Mouse (Mus musculus) liver, embryonic 14.5 days (tissue): ENCODE measurements around the gene Ccar1. TPM values are rescaled to one million over a fixed set of nuclear protein-coding genes. Genes with fewer than 3 reads are reported as not detected.

Source experiments
- ATAC-seq: fragments of 200-750 bp; cut with Nextera tagmentation; 2 replicates; pipeline ENCODE4 v1.8.0; 2017; ENCODE audit warnings: moderate number of reproducible peaks, mild to moderate bottlenecking, moderate library complexity; ENCODE audit not compliant: insufficient read depth
- DNase-seq, 3 experiments: peaks; one replicate each; pipeline ENCODE4 v3.0.0-alpha.2; 2012 to 2013; ENCODE audit warnings: low read depth in 3 of 3, low spot score in 3 of 3
- H3K27ac ChIP-seq: fragments of 300-500 bp; sonication (generic); 2 replicates; pipeline ENCODE4 v1.5.1; 2014; ENCODE audit warnings: moderate library complexity, mild to moderate bottlenecking, control low read depth, inconsistent platforms
- H3K27me3 ChIP-seq: fragments of 300-500 bp; sonication (generic); 2 replicates; pipeline ENCODE4 v1.6.1; 2014; ENCODE audit warnings: mild to moderate bottlenecking, low read length, moderate library complexity; ENCODE audit not compliant: control insufficient read depth, insufficient read depth
- H3K36me3 ChIP-seq: fragments of 300-500 bp; sonication (generic); replicated peaks from 2 replicates; pipeline ENCODE4 v1.6.1; 2014; ENCODE audit warnings: low read depth; ENCODE audit not compliant: control insufficient read depth, insufficient read depth
- H3K4me1 ChIP-seq, 2 experiments: fragments of 200-500 bp in 1 of 2; fragments of 300-500 bp in 1 of 2; sonication (generic) in 1 of 2; replicated peaks; 2 replicates each; pipeline ENCODE4 v1.6.1; 2012 to 2014; ENCODE audit warnings: antibody characterized with exemption in 1 of 2, inconsistent platforms in 1 of 2, low read length in 1 of 2; ENCODE audit not compliant: control insufficient read depth in 2 of 2, insufficient read depth in 2 of 2
- H3K4me2 ChIP-seq: fragments of 300-500 bp; sonication (generic); 2 replicates; pipeline ENCODE4 v1.6.1; 2014; ENCODE audit warnings: low read depth, mild to moderate bottlenecking, control low read depth, moderate library complexity
- H3K4me3 ChIP-seq, 2 experiments: fragments of 200-500 bp in 1 of 2; fragments of 300-500 bp in 1 of 2; sonication (generic) in 1 of 2; 2 replicates each; pipeline ENCODE4 v1.5.1; 2012 to 2014; ENCODE audit warnings: low read depth in 2 of 2, low read length in 2 of 2, mild to moderate bottlenecking in 2 of 2, control low read depth in 1 of 2, inconsistent platforms in 1 of 2, moderate library complexity in 1 of 2; ENCODE audit not compliant: insufficient read depth in 1 of 2
- H3K9ac ChIP-seq: fragments of 300-500 bp; sonication (generic); replicated peaks from 2 replicates; pipeline ENCODE4 v1.6.1; 2014; ENCODE audit warnings: mild to moderate bottlenecking, control low read depth, moderate library complexity
- H3K9me3 ChIP-seq: fragments of 300-500 bp; sonication (generic); 2 replicates; pipeline ENCODE4 v1.6.1; 2016; ENCODE audit warnings: low read length, mixed read lengths; ENCODE audit not compliant: control insufficient read depth
- CTCF ChIP-seq: IDR thresholded peaks from 2 replicates; pipeline ENCODE4 v1.5.1; 2016; ENCODE audit warnings: antibody characterized with exemption, low read depth, control low read depth
- EP300 ChIP-seq: IDR thresholded peaks from 2 replicates; pipeline ENCODE4 v1.6.1; 2016; ENCODE audit warnings: antibody characterized with exemption, low read depth
- WGBS: fragments of 180-500 bp; shearing (Covaris S2); extraction: QIAGEN DNeasy Blood & Tissue Kit; methylation state at CpG from one replicate; pipeline ENCODE4 v1.1.7; 2014; ENCODE audit not compliant: insufficient replicate concordance; 5-methylcytosine and 5-hydroxymethylcytosine counted together
- polyA plus RNA-seq, 2 experiments: library from polyadenylated mRNA; depleted of rRNA in 1 of 2; stranded (reverse) in 1 of 2; unstranded in 1 of 2; fragments of >200 nt; fragmentation: Nextera tagmentation in 1 of 2; extraction: Ambion mirVana in 1 of 2; gene quantifications; 2 replicates each; pipeline versions ENCODE4 v1.2.1 to v1.2.3; 2012 to 2014

Gene Ccar1
- polyA plus RNA-seq (2012; rRNA removed) (18.7 and 26.0 TPM in 2 replicates), polyA plus RNA-seq (2014; fragmentation: Nextera tagmentation; extraction: Ambion mirVana) (44.9 and 55.3 TPM in 2 replicates)

- H3K4me3 ChIP-seq: peak within 1 kb of the TSS; percentile 84 to 87
- DNase-seq (peak; percentile 95), ATAC-seq (peak; percentile 98)
- TF ChIP-seq EP300 (no peak), CTCF (peak; percentile 46; the same call in 1 of the 2 replicates)
- H3K4me2 ChIP-seq: peak within 1 kb of the TSS; percentile 88
- peaks cover 23% of the 10 kb centered on the region for H3K36me3 ChIP-seq
- WGBS: 2% methylated on average over 55 of the region's 55 CpGs
- H3K27ac ChIP-seq: peak within 1 kb of the TSS; percentile 96
- H3K4me1 ChIP-seq: peaks cover 6 to 13% of the 10 kb centered on the region in 2 experiments
- peak within 1 kb of the TSS; percentile 93 for H3K9ac ChIP-seq
- no peaks in the 10 kb centered on the region for H3K27me3 ChIP-seq
- H3K9me3 ChIP-seq: no peaks in the 10 kb centered on the region
These were observed at the start of gene Ccar1 for GRCm38 (mm10) chr10:62792177-62793090. Gene Ccar1 (minus strand): TSS chr10:62792286.

- TF ChIP-seq CTCF: no peak
- no peak for TF ChIP-seq EP300
- 56% methylated on average over 7 of the region's 7 CpGs for WGBS
- ATAC-seq: no peak
- no peak overlapping the region for H3K4me2 ChIP-seq
- DNase-seq: no peak
- H3K27ac ChIP-seq: no peak overlapping the region
- no peak overlapping the region for H3K9ac ChIP-seq
- H3K4me3 ChIP-seq: no peak overlapping the region
- no peaks in the 10 kb centered on the region for H3K9me3 ChIP-seq
- H3K36me3 ChIP-seq: no peaks in the 10 kb centered on the region
- H3K4me1 ChIP-seq: no peaks in the 10 kb centered on the region
- H3K27me3 ChIP-seq: no peaks in the 10 kb centered on the region
These were observed 48.6 kb upstream of the Ccar1 start for GRCm38 (mm10) chr10:62840687-62841086.

GRCm38 (mm10) chr10:62837987-62838386, 45.9 kb upstream of the Ccar1 start:
- DNase-seq: no peak
- H3K9me3 ChIP-seq: no peaks in the 10 kb centered on the region
- H3K9ac ChIP-seq: no peak overlapping the region
- no peak overlapping the region for H3K4me2 ChIP-seq
- ATAC-seq: no peak
- no peak overlapping the region for H3K4me3 ChIP-seq
- no peaks in the 10 kb centered on the region for H3K36me3 ChIP-seq
- no peak overlapping the region for H3K27ac ChIP-seq
- no peaks in the 10 kb centered on the region for H3K4me1 ChIP-seq
- no peak for TF ChIP-seq EP300
- WGBS: 52% methylated on average over 5 of the region's 5 CpGs
- H3K27me3 ChIP-seq: no peaks in the 10 kb centered on the region

GRCm38 (mm10) chr10:62832783-62833182, 40.7 kb upstream of the Ccar1 start:
- ATAC-seq: no peak
- Histone ChIP-seq H3K27ac (no peak overlapping the region), H3K4me3 (no peak overlapping the region), H3K9ac (no peak overlapping the region), H3K9me3 (no peaks in the 10 kb centered on the region), H3K27me3 (no peaks in the 10 kb centered on the region), H3K4me1 (no peaks in the 10 kb centered on the region), H3K4me2 (no peak overlapping the region), H3K36me3 (no peaks in the 10 kb centered on the region)
- TF ChIP-seq CTCF (no peak), EP300 (no peak)
- DNase-seq: no peak
- 66% methylated on average over 9 of the region's 9 CpGs for WGBS

- Histone ChIP-seq H3K36me3 (no peaks in the 10 kb centered on the region), H3K4me1 (no peaks in the 10 kb centered on the region), H3K9me3 (no peaks in the 10 kb centered on the region), H3K27me3 (no peaks in the 10 kb centered on the region), H3K4me2 (no peak overlapping the region), H3K27ac (no peak overlapping the region), H3K9ac (no peak overlapping the region), H3K4me3 (no peak overlapping the region)
- ATAC-seq: no peak
- TF ChIP-seq CTCF: no peak
- TF ChIP-seq EP300: no peak
- no peak for DNase-seq
- WGBS: 66% methylated on average over 2 of the region's 2 CpGs
These were observed 39.5 kb upstream of the Ccar1 start for GRCm38 (mm10) chr10:62831546-62831945.
